ENCODE assay signal across 26 mouse cellular contexts in genomic region chr11:74515046-74515445, GRCm38 (mm10).
A peak's percentile ranks its signal among the peaks of the same experiment; 100 is the strongest.
DNase-seq lines count a peak whose midpoint lies in the region; ATAC-seq and TF ChIP-seq lines count a peak whose summit lies in the region.
"Had no signal": no experiment of that assay in that cellular context is flagged by ENCODE, and none has a peak within 500 bp of the region (broad histone marks: within the 10 kb centered on the region; RNA-seq: fewer than 3 reads in every experiment).

No protein-coding gene starts in this region.

- TF ChIP-seq CTCF in stomach, postnatal 0 days (IDR thresholded peaks at IDR 0.05; ENCODE audit: low read depth): no peak

- peak overlapping the region; percentile 70 for H3K27ac ChIP-seq in heart, embryonic 11.5 days (ENCODE audit: low read depth, low read length)
- peak overlapping the region; percentile 5; the same call in 1 of the 2 replicates for H3K27ac ChIP-seq in heart, embryonic 16.5 days (ENCODE audit: low read length)
- H3K27ac ChIP-seq in stomach, postnatal 0 days (replicated peaks): no peak overlapping the region
- H3K27ac ChIP-seq: embryonic facial prominence, embryonic 13.5 days; forebrain, embryonic 12.5 days; hindbrain, embryonic 15.5 days; liver, embryonic 12.5 days; stomach, embryonic 15.5 days had no signal

- no peak overlapping the region for H3K4me3 ChIP-seq in heart, embryonic 11.5 days (ENCODE audit: low read depth, low read length)
- H3K4me3 ChIP-seq in heart, embryonic 16.5 days (ENCODE audit: low read length): no peak overlapping the region
- no peak overlapping the region for H3K4me3 ChIP-seq in stomach, postnatal 0 days (ENCODE audit: low read depth, low read length)
- H3K4me3 ChIP-seq: embryonic facial prominence, embryonic 13.5 days; erythroblast, embryonic 14.5 days; forebrain, embryonic 12.5 days; hindbrain, embryonic 15.5 days; liver, embryonic 12.5 days; stomach, embryonic 15.5 days had no signal

- H3K4me2 ChIP-seq in heart, embryonic 11.5 days: peak overlapping the region; percentile 41
- no peak overlapping the region; the same call in 1 of the 2 replicates for H3K4me2 ChIP-seq in heart, embryonic 16.5 days (ENCODE audit: low read depth, low read length)
- H3K4me2 ChIP-seq in stomach, postnatal 0 days (replicated peaks; ENCODE audit: low read depth): no peak overlapping the region
- H3K4me2 ChIP-seq: embryonic facial prominence, embryonic 13.5 days; forebrain, embryonic 12.5 days; hindbrain, embryonic 15.5 days; liver, embryonic 12.5 days; lung, embryonic 14.5 days; stomach, embryonic 15.5 days had no signal

- H3K9me3 ChIP-seq in heart, embryonic 11.5 days (replicated peaks; ENCODE audit: control insufficient read depth, low read length): no peaks in the 10 kb centered on the region
- no peaks in the 10 kb centered on the region for H3K9me3 ChIP-seq in heart, embryonic 16.5 days (replicated peaks; ENCODE audit: control insufficient read depth, low read length)
- H3K9me3 ChIP-seq in stomach, postnatal 0 days (ENCODE audit: control insufficient read depth, low read length): no peaks in the 10 kb centered on the region
- H3K9me3 ChIP-seq: embryonic facial prominence, embryonic 13.5 days; forebrain, embryonic 12.5 days; hindbrain, embryonic 15.5 days; liver, embryonic 12.5 days; stomach, embryonic 15.5 days had no signal

- TF ChIP-seq EP300 in stomach, postnatal 0 days (optimal IDR thresholded peaks at IDR 0.05): no peak

- no peaks in the 10 kb centered on the region for H3K27me3 ChIP-seq in heart, embryonic 11.5 days (ENCODE audit: control insufficient read depth, insufficient read depth, low read length)
- H3K27me3 ChIP-seq in heart, embryonic 16.5 days (ENCODE audit: control insufficient read depth, insufficient read depth, low read length): no peaks in the 10 kb centered on the region
- H3K27me3 ChIP-seq in stomach, postnatal 0 days (ENCODE audit: control insufficient read depth, insufficient read depth, low read length): no peaks in the 10 kb centered on the region
- H3K27me3 ChIP-seq: hindbrain, embryonic 15.5 days; Patski; stomach, embryonic 15.5 days had no signal

- WGBS in heart, embryonic 11.5 days (ENCODE audit: insufficient replicate concordance): 21% methylated on average over 3 of the region's 3 CpGs
- WGBS in heart, embryonic 16.5 days: 22% methylated on average over 3 of the region's 3 CpGs
- WGBS in stomach, postnatal 0 days: 77% methylated on average over 3 of the region's 3 CpGs

- peak; percentile 43 to 45 for DNase-seq in heart, adult 9 months (ENCODE audit: low spot score in 2 of 2)
- no peak for DNase-seq in heart, postnatal 36 days
- DNase-seq in stomach, postnatal 0 days (ENCODE audit: low spot score): no peak
- DNase-seq in cerebellum, adult 11 months: no peak
- DNase-seq in cerebellum, postnatal 10 days: no peak
- DNase-seq: adrenal gland, adult 2 months; cerebellum, adult 11-12 months; cerebellum, postnatal 25 days; gastrocnemius, postnatal 25 days; kidney, adult 8-10 months; kidney, postnatal 10 days; lung, embryonic 14.5 days; lung, postnatal 36 days; right cerebral cortex, postnatal 4 days; thymus, adult 2 months; thymus, postnatal 4 days had no signal

- intact Hi-C loops in heart, postnatal 36 days (cut with DNase I): loop anchor here (5.0 kb wide), 1 partner anchor 68 kb away; no protein-coding TSS in a partner anchor

- peaks cover 34% of the 10 kb centered on the region for H3K4me1 ChIP-seq in heart, embryonic 11.5 days (ENCODE audit: control insufficient read depth, insufficient read depth, low read length)
- H3K4me1 ChIP-seq in heart, embryonic 16.5 days (ENCODE audit: control insufficient read depth, insufficient read depth, low read length): peaks cover 17% of the 10 kb centered on the region
- no peaks in the 10 kb centered on the region for H3K4me1 ChIP-seq in stomach, postnatal 0 days (replicated peaks; ENCODE audit: control insufficient read depth, insufficient read depth)
- H3K4me1 ChIP-seq: embryonic facial prominence, embryonic 13.5 days; forebrain, embryonic 12.5 days; hindbrain, embryonic 15.5 days; stomach, embryonic 15.5 days had no signal

- peak; percentile 31; the same call in 1 of the 2 replicates for ATAC-seq in heart, embryonic 11.5 days (replicated peaks; ENCODE audit: insufficient number of reproducible peaks, low FRiP score, low TSS enrichment)
- 0 out of 2 replicates have a peak, but pooled peaks have one; percentile 33 for ATAC-seq in heart, embryonic 16.5 days (replicated peaks; ENCODE audit: extremely low read depth, insufficient read depth, low FRiP score)
- ATAC-seq in stomach, postnatal 0 days (ENCODE audit: low FRiP score, low TSS enrichment): 0 out of 2 replicates have a peak, but pooled peaks have one; percentile 36
- ATAC-seq: liver, embryonic 12.5 days; midbrain, embryonic 16.5 days; Patski had no signal

- H3K36me3 ChIP-seq in heart, embryonic 11.5 days (ENCODE audit: control insufficient read depth, insufficient read depth, low read length): no peaks in the 10 kb centered on the region
- H3K36me3 ChIP-seq in heart, embryonic 16.5 days (ENCODE audit: control insufficient read depth, insufficient read depth): no peaks in the 10 kb centered on the region
- no peaks in the 10 kb centered on the region for H3K36me3 ChIP-seq in stomach, postnatal 0 days (ENCODE audit: control insufficient read depth, insufficient read depth, low read length)
- H3K36me3 ChIP-seq: embryonic facial prominence, embryonic 13.5 days; forebrain, embryonic 12.5 days; hindbrain, embryonic 15.5 days; liver, embryonic 12.5 days; stomach, embryonic 15.5 days had no signal

- no peak overlapping the region for H3K9ac ChIP-seq in heart, embryonic 11.5 days (ENCODE audit: low read depth, low read length)
- peak overlapping the region; percentile 17; the same call in 1 of the 2 replicates for H3K9ac ChIP-seq in heart, embryonic 16.5 days (ENCODE audit: low read length)
- H3K9ac ChIP-seq in stomach, postnatal 0 days (ENCODE audit: low read length): no peak overlapping the region
- H3K9ac ChIP-seq: embryonic facial prominence, embryonic 13.5 days; forebrain, embryonic 12.5 days; hindbrain, embryonic 15.5 days; liver, embryonic 12.5 days; lung, embryonic 14.5 days; stomach, embryonic 15.5 days had no signal

Comparison
In these comparisons a context has a peak if more than half of its experiments do, and no peak if none do; other contexts are left out.
1. DNase-seq: peak in heart, adult 9 months (2 of 2); none in heart, postnatal 36 days (0 of 2), stomach, postnatal 0 days (single experiment), cerebellum, adult 11 months (single experiment) and cerebellum, postnatal 10 days (0 of 2).
2. Peak in every context shown above with its lines, with median percentiles within 50 percentile points of each other: ATAC-seq.